Mouse (Mus musculus): Measurements from ENCODE around the gene Akap13.
A peak's percentile ranks its signal among the peaks of the same experiment; 100 is the strongest.
"Not testable (repeated sequence)": the region's sequence is repeated elsewhere in the genome, so short reads cannot be mapped to it uniquely, and the experiment has no call there.

Gene Akap13

GRCm38 (mm10) chr7:75595268-75595667 lies 139.9 kb downstream of the Akap13 start:
- no peak for DNase-seq (ENCODE audit: low read depth, low spot score)

GRCm38 (mm10) chr7:75596058-75596748 lies 140.9 kb downstream of the Akap13 start:
- DNase-seq (ENCODE audit: low read depth, low spot score): peak; percentile 85

GRCm38 (mm10) chr7:75597840-75598239 lies 142.5 kb downstream of the Akap13 start:
- no peak for DNase-seq (ENCODE audit: low read depth, low spot score)

GRCm38 (mm10) chr7:75600360-75601075 lies 145.2 kb downstream of the Akap13 start:
- DNase-seq (ENCODE audit: low read depth, low spot score): peak; percentile 86

- no peak for DNase-seq (ENCODE audit: low read depth, low spot score)
Observed at GRCm38 (mm10) chr7:75607248-75607647, 151.9 kb downstream of the Akap13 start.

- DNase-seq (ENCODE audit: low read depth, low spot score): peak; percentile 36
Observed at GRCm38 (mm10) chr7:75608716-75609115, 153.4 kb downstream of the Akap13 start.

GRCm38 (mm10) chr7:75609456-75610262 lies 154.3 kb downstream of the Akap13 start:
- peak; percentile 87 for DNase-seq (ENCODE audit: low read depth, low spot score)

GRCm38 (mm10) chr7:75610391-75610790 lies 155.1 kb downstream of the Akap13 start:
- DNase-seq (ENCODE audit: low read depth, low spot score): peak; percentile 87

- DNase-seq (ENCODE audit: low read depth, low spot score): peak; percentile 82
Observed at GRCm38 (mm10) chr7:75611261-75611950, 156.1 kb downstream of the Akap13 start.

GRCm38 (mm10) chr7:75612000-75612682 lies 156.8 kb downstream of the Akap13 start:
- peak; percentile 74 for DNase-seq (ENCODE audit: low read depth, low spot score)

GRCm38 (mm10) chr7:75612683-75613053 lies 157.3 kb downstream of the Akap13 start:
- DNase-seq (ENCODE audit: low read depth, low spot score): no peak

GRCm38 (mm10) chr7:75613240-75613639 lies 157.9 kb downstream of the Akap13 start:
- DNase-seq (ENCODE audit: low read depth, low spot score): peak; percentile 59

GRCm38 (mm10) chr7:75614826-75615225 lies 159.5 kb downstream of the Akap13 start:
- no peak for DNase-seq (ENCODE audit: low read depth, low spot score)

- DNase-seq (ENCODE audit: low read depth, low spot score): not testable (repeated sequence)
Observed at GRCm38 (mm10) chr7:75617246-75617645, 161.9 kb downstream of the Akap13 start.

- DNase-seq (ENCODE audit: low read depth, low spot score): no peak
Observed at GRCm38 (mm10) chr7:75618699-75619098, 163.4 kb downstream of the Akap13 start.

GRCm38 (mm10) chr7:75619875-75620274 lies 164.5 kb downstream of the Akap13 start:
- no peak for DNase-seq (ENCODE audit: low read depth, low spot score)

- DNase-seq (ENCODE audit: low read depth, low spot score): no peak
Observed at GRCm38 (mm10) chr7:75620395-75620960, 165.1 kb downstream of the Akap13 start.

GRCm38 (mm10) chr7:75620976-75621375 lies 165.6 kb downstream of the Akap13 start:
- no peak for DNase-seq (ENCODE audit: low read depth, low spot score)

- DNase-seq (ENCODE audit: low read depth, low spot score): no peak
Observed at GRCm38 (mm10) chr7:75627831-75628230, 172.5 kb downstream of the Akap13 start.

- peak; percentile 23 for DNase-seq (ENCODE audit: low read depth, low spot score)
Observed at GRCm38 (mm10) chr7:75629669-75630068, 174.3 kb downstream of the Akap13 start.

GRCm38 (mm10) chr7:75632941-75633340 lies 177.6 kb downstream of the Akap13 start:
- peak; percentile 48 for DNase-seq (ENCODE audit: low read depth, low spot score)

All from CD4-positive helper T cell, adult 2 months (primary cell).